Mouse (Mus musculus) midbrain, embryonic 16.5 days (tissue): ENCODE results near the gene Depdc1b. TPM values are rescaled to one million over a fixed set of nuclear protein-coding genes. Genes with fewer than 3 reads are reported as not detected.

Experiments
- ATAC-seq: fragments of 200-750 bp; cut with Nextera tagmentation; 2 replicates; pipeline ENCODE4 v1.8.0; 2017; ENCODE audit warnings: moderate TSS enrichment
- H3K27ac ChIP-seq: fragments of 300-500 bp; sonication (generic); 2 replicates; pipeline ENCODE4 v1.5.1; 2014; ENCODE audit warnings: mild to moderate bottlenecking, low read length, mixed read lengths
- H3K27me3 ChIP-seq: fragments of 300-500 bp; sonication (generic); 2 replicates; pipeline ENCODE4 v1.6.1; 2014; ENCODE audit warnings: low read depth, low read length, mixed read lengths; ENCODE audit not compliant: control insufficient read depth, insufficient read depth
- H3K36me3 ChIP-seq: fragments of 300-500 bp; sonication (generic); 2 replicates; pipeline ENCODE4 v1.6.1; 2014; ENCODE audit warnings: mild to moderate bottlenecking, low read length, moderate library complexity, mixed read lengths; ENCODE audit not compliant: control insufficient read depth, insufficient read depth
- H3K4me1 ChIP-seq: fragments of 300-500 bp; sonication (generic); 2 replicates; pipeline ENCODE4 v1.6.1; 2014; ENCODE audit warnings: mild to moderate bottlenecking, low read length, mixed read lengths; ENCODE audit not compliant: control insufficient read depth, insufficient read depth
- H3K4me2 ChIP-seq: fragments of 300-500 bp; sonication (generic); 2 replicates; pipeline ENCODE4 v1.6.1; 2014; ENCODE audit warnings: mild to moderate bottlenecking, low read length, mixed read lengths
- H3K4me3 ChIP-seq: fragments of 300-500 bp; sonication (generic); 2 replicates; pipeline ENCODE4 v1.5.1; 2014; ENCODE audit warnings: low read depth, mild to moderate bottlenecking, low read length, moderate library complexity, mixed read lengths
- H3K9ac ChIP-seq: fragments of 300-500 bp; sonication (generic); 2 replicates; pipeline ENCODE4 v1.6.1; 2014; ENCODE audit warnings: low read depth, low read length, mixed read lengths
- H3K9me3 ChIP-seq: fragments of 300-500 bp; sonication (generic); replicated peaks from 2 replicates; pipeline ENCODE4 v1.6.1; 2014; ENCODE audit warnings: mild to moderate bottlenecking, low read length, mixed read lengths; ENCODE audit not compliant: control insufficient read depth, poor library complexity, severe bottlenecking
- WGBS: fragments of 180-500 bp; shearing (Covaris S2); extraction: QIAGEN DNeasy Blood & Tissue Kit; methylation state at CpG from one replicate; pipeline ENCODE4 v1.1.7; 2014; 5-methylcytosine and 5-hydroxymethylcytosine counted together
- polyA plus RNA-seq: library from polyadenylated mRNA; unstranded; fragments of >200 nt; fragmentation: Nextera tagmentation; extraction: Ambion mirVana; gene quantifications from 2 replicates; pipeline ENCODE4 v1.2.1, GENCODE M21; 2015

Gene Depdc1b
- 1.6 and 1.8 TPM in 2 replicates for polyA plus RNA-seq

DNA sequence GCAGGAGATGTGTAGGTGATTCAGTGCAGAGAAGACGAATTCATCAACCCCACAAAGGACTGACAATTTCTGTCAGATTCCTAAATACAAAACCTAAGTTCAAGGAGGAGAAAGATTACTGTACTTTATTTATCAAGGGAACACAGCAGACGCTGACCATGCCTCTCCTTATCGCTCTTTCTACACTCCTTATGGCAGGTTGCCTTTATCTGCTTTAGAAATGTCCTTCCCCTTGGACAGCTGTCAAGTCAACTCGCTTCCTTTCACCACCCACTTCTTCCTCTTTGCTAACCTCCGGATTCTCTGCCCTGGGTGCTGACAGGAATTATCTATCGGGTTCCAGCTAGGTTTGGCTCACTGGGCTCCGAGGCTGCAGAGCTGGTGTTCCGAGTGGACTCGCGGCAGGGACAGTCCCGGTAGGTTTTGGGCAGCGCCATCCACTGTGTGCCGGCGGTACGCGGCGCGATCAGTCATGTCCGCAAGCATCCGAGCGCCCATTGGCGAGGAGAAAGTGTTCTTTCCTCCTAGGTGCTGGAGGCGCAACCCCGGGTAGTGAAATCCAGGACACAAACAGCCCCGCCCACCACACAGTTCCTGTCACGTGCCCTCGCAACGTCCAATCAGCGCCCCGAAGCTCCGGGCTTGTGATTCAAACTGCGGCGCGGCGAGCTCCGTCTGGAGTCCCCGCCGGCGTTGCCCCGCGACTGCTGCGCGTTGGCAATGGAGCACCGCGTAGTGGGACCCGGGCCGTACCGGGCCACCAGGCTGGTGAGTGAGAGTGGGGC is at the start of gene Depdc1b:
Depdc1b (plus strand) TSS at position 631 of the 785 bp plus-strand sequence.
- Histone ChIP-seq H3K36me3 (no peaks in the 10 kb centered on the region), H3K9ac (peak within 1 kb of the TSS; percentile 81), H3K4me3 (peak within 1 kb of the TSS; percentile 69), H3K4me2 (peak within 1 kb of the TSS; percentile 82), H3K27ac (peak within 1 kb of the TSS; percentile 51; the same call in 1 of the 2 replicates), H3K9me3 (no peaks in the 10 kb centered on the region), H3K27me3 (no peaks in the 10 kb centered on the region), H3K4me1 (peaks cover 10% of the 10 kb centered on the region)
- WGBS = under 1% methylated on average over 48 of the region's 48 CpGs
- peak; percentile 98 for ATAC-seq

DNA sequence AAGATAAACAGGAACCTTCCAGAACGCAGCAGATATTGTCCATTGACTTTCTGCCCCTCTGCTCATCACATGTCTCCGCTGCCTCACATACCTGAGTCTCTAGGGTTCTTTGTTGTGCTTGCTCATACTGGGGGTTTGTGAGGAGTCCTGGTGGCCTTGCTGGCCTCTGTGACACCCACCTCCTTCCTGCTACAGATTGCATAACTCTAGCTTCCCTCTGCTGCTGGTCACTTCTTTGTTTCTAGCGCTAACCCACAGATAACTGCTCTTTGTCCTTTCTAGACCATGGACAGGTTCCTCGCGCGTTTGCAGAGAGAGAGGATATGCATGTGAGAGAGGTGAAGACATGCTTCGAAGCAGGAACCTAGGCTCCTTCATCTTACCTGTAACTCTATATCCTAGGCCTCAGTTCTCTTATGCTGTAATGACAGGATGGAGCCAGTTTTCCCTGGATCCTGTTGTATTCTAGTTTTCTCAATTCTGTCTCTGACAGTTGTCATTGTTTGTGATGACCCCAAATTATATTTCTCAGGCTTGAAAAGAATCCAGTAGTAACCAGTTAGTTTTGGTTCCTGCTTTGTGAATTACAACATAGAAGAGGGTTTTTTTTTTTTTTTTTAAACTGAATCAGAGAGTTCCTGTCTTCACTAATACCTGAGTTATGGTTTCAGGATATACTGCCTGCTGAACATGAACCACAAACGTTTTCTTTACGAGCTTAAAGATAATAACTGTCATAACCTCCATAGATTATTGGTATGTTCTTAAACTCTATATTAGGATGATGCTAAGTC is 48.1 kb upstream of the Depdc1b start:
- 89% methylated on average over 9 of the region's 9 CpGs for WGBS
- no peaks in the 10 kb centered on the region for H3K27me3 ChIP-seq
- H3K36me3 ChIP-seq = no peaks in the 10 kb centered on the region
- no peak for ATAC-seq
- no peak overlapping the region for H3K4me3 ChIP-seq
- H3K27ac ChIP-seq = no peak overlapping the region
- no peak overlapping the region for H3K4me2 ChIP-seq
- H3K4me1 ChIP-seq = no peaks in the 10 kb centered on the region; the same call in 1 of the 2 replicates
- H3K9me3 ChIP-seq = no peaks in the 10 kb centered on the region
- H3K9ac ChIP-seq = no peak overlapping the region

DNA sequence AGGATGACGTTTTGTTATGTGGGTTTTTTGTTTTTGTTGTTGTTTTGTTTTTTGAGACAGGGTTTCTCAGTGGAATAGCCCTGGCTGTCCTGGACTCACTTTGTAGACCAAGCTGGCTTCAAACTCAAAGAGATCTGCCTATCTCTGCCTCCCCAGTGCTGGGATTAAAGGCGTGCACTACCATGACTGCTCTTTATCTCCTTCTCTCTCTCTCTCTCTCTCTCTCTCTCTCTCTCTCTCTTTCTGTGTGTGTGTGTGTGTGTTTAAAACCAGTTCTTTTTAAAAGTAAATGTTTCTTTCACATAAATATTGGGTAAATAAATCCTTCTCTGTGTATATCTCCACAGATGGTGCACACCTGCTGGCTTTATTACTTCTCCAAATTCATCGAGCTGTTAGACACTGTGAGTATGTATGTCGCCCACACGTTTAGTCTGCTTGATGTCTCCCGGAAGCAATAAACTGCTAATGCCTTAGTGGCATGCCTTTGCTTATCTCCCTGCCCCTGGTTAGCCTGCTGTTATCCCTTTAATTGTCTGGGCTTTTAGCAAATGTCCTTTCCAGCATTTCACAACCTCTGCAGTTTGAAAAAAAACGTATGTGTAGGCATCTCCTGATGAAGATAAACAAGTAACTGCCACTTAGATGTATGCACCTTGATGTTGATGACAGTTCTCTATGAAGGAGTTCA is 44.5 kb upstream of the Depdc1b start:
- Histone ChIP-seq H3K27ac (no peak overlapping the region), H3K27me3 (no peaks in the 10 kb centered on the region), H3K9me3 (no peaks in the 10 kb centered on the region), H3K4me1 (no peaks in the 10 kb centered on the region), H3K36me3 (no peaks in the 10 kb centered on the region), H3K9ac (no peak overlapping the region), H3K4me2 (no peak overlapping the region), H3K4me3 (no peak overlapping the region)
- WGBS = 76% methylated on average over 7 of the region's 7 CpGs
- ATAC-seq = no peak

DNA sequence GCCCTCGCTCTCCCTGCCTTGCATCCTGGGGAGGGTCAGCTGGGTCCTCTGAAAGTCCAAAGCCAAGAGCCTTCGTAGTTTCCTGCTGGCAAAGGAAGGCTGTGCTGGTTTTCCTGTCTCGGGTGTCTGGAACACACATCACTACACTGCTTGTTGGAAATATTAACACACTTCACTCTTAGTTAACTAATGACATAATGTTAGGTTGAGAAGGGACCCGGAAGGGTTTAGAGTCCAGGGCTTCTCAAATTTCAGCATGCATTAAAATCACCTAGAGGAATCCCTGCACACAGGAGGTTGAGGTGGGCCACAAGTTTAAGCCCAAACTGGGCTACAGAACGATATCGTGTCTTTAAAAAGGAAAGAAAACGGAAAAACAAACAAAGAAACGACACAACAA is 43.8 kb upstream of the Depdc1b start:
- no peak overlapping the region for H3K27ac ChIP-seq
- no peaks in the 10 kb centered on the region for H3K27me3 ChIP-seq
- no peaks in the 10 kb centered on the region for H3K36me3 ChIP-seq
- no peaks in the 10 kb centered on the region for H3K4me1 ChIP-seq
- 89% methylated on average over 8 of the region's 8 CpGs for WGBS
- no peaks in the 10 kb centered on the region for H3K9me3 ChIP-seq
- no peak overlapping the region for H3K9ac ChIP-seq
- H3K4me3 ChIP-seq = no peak overlapping the region
- no peak overlapping the region for H3K4me2 ChIP-seq
- no peak for ATAC-seq

DNA sequence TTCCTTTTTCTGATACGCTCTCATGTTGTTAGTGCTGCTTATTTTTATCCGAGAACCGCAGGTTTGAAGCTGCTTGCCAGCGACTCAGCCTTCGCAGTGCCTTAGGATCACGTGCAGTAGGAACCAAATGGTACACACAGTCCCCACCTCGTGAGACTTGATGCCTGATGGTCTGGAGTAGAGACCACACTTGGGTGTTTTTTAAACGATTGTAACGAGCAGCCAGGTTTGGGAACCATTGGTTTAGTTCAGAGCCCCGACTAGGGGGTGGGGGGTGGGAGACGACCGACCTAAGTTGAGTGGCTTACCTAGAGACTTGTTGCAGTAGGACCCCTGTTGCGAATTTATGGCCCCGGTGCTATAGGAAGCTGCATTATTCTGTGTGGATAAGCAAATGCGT is 43.1 kb upstream of the Depdc1b start:
- H3K27me3 ChIP-seq = no peaks in the 10 kb centered on the region
- no peak for ATAC-seq
- no peak overlapping the region for H3K9ac ChIP-seq
- no peaks in the 10 kb centered on the region for H3K36me3 ChIP-seq
- WGBS = 65% methylated on average over 15 of the region's 15 CpGs
- H3K4me3 ChIP-seq = no peak overlapping the region
- no peaks in the 10 kb centered on the region for H3K4me1 ChIP-seq
- H3K9me3 ChIP-seq = no peaks in the 10 kb centered on the region
- H3K4me2 ChIP-seq = no peak overlapping the region
- H3K27ac ChIP-seq = no peak overlapping the region

DNA sequence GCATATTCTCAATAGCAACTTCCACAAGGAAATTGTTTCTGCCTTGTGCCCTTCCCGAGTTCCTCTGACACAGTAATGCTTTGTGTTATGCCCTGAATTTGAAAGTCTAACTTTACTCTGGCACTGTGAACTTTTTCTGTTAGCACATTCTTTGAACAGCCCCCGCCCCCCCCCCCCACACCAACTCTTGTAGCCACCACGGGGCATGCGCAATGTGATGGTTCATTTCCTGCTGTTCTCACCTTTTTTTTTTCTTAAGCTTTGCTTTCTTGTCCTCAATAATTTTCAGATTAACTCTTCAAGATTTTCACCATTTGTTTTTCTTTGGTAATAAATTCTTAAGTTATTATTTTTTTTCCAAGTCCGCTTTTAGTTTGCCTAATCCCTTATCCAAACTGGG is 42.7 kb upstream of the Depdc1b start:
- 46% methylated on average over 5 of the region's 5 CpGs for WGBS
- H3K4me1 ChIP-seq = no peaks in the 10 kb centered on the region
- ATAC-seq = no peak
- no peak overlapping the region for H3K4me3 ChIP-seq
- H3K36me3 ChIP-seq = no peaks in the 10 kb centered on the region
- no peaks in the 10 kb centered on the region for H3K9me3 ChIP-seq
- H3K27ac ChIP-seq = no peak overlapping the region
- no peaks in the 10 kb centered on the region for H3K27me3 ChIP-seq
- no peak overlapping the region for H3K9ac ChIP-seq
- H3K4me2 ChIP-seq = no peak overlapping the region

DNA sequence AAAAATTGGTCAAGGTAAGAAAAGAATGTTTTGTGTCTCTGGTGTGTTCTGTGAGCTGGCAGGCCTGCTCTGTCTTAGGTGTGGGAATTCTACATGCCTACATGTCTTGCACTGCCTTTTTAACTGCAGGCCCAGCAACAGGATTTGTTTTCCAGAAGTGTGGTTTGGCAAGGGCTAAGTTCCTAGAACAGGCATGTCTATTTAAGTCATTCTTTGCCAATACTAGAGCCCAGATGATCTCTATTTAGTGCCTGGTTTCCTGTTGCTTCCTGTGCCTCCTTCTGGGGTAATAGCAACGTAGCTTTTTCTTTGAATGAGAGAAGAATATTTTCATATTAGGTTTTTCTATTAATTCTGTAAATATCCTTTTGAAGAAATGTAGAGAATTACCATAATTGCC is 39.6 kb upstream of the Depdc1b start:
- no peak overlapping the region for H3K4me3 ChIP-seq
- ATAC-seq = no peak
- 58% methylated on average over 1 of the region's 1 CpGs for WGBS
- H3K27me3 ChIP-seq = no peaks in the 10 kb centered on the region
- no peak overlapping the region for H3K27ac ChIP-seq
- no peak overlapping the region for H3K9ac ChIP-seq
- H3K9me3 ChIP-seq = no peaks in the 10 kb centered on the region
- no peaks in the 10 kb centered on the region for H3K36me3 ChIP-seq
- H3K4me2 ChIP-seq = no peak overlapping the region
- H3K4me1 ChIP-seq = no peaks in the 10 kb centered on the region

DNA sequence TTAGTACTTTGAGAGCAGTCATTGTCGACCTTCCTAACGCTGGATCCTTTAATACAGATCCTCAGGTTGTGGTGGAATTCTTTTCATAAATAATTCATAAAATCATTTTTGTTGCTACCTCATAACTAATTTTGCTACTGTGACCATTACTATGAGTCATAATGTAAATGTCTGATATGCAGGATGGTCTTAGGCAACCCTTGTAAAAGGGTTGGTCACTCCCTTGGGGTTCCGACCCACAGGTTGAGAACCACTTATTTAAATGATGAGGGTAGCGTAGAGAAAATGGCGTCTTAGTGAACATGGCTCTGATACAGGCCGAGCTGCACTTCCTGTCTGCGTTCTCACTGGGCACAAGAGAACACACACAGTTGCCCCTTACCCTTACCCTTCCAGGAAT is 38.8 kb upstream of the Depdc1b start:
- Histone ChIP-seq H3K36me3 (no peaks in the 10 kb centered on the region), H3K27ac (no peak overlapping the region), H3K9ac (no peak overlapping the region), H3K4me3 (no peak overlapping the region), H3K9me3 (no peaks in the 10 kb centered on the region), H3K4me2 (no peak overlapping the region), H3K27me3 (no peaks in the 10 kb centered on the region), H3K4me1 (no peaks in the 10 kb centered on the region)
- ATAC-seq = no peak
- 75% methylated on average over 7 of the region's 7 CpGs for WGBS
